Mouse (Mus musculus) forebrain, embryonic 16.5 days (tissue): Measurements from ENCODE around the gene Samt4. TPM values are rescaled to one million over a fixed set of nuclear protein-coding genes. Genes with fewer than 3 reads are reported as not detected.
"Not testable (repeated sequence)": the region's sequence is repeated elsewhere in the genome, so short reads cannot be mapped to it uniquely, and the experiment has no call there.

Source experiments
- ATAC-seq: fragments of 200-750 bp; cut with Nextera tagmentation; 2 replicates; pipeline ENCODE4 v1.8.0; 2017; ENCODE audit warnings: mild to moderate bottlenecking, moderate library complexity
- H3K27ac ChIP-seq: fragments of 300-500 bp; sonication (generic); 2 replicates; pipeline ENCODE4 v1.5.1; 2014; ENCODE audit warnings: low read length, control low read depth
- H3K27me3 ChIP-seq: fragments of 300-500 bp; sonication (generic); replicated peaks from 2 replicates; pipeline ENCODE4 v1.6.1; 2014; ENCODE audit warnings: low read length; ENCODE audit not compliant: control insufficient read depth, insufficient read depth
- H3K36me3 ChIP-seq: fragments of 300-500 bp; sonication (generic); 2 replicates; pipeline ENCODE4 v1.6.1; 2014; ENCODE audit not compliant: control insufficient read depth, insufficient read depth
- H3K4me1 ChIP-seq: fragments of 300-500 bp; sonication (generic); replicated peaks from 2 replicates; pipeline ENCODE4 v1.6.1; 2014; ENCODE audit warnings: low read length; ENCODE audit not compliant: control insufficient read depth, insufficient read depth
- H3K4me2 ChIP-seq: fragments of 300-500 bp; sonication (generic); 2 replicates; pipeline ENCODE4 v1.6.1; 2014; ENCODE audit warnings: mild to moderate bottlenecking, low read length, control low read depth
- H3K4me3 ChIP-seq: fragments of 300-500 bp; sonication (generic); replicated peaks from 2 replicates; pipeline ENCODE4 v1.5.1; 2014; ENCODE audit warnings: mild to moderate bottlenecking, low read length, control low read depth
- H3K9ac ChIP-seq: fragments of 300-500 bp; sonication (generic); replicated peaks from 2 replicates; pipeline ENCODE4 v1.6.1; 2014; ENCODE audit warnings: low read depth, low read length, control low read depth
- H3K9me3 ChIP-seq: fragments of 300-500 bp; sonication (generic); 2 replicates; pipeline ENCODE4 v1.6.1; 2016; ENCODE audit warnings: low read length; ENCODE audit not compliant: control insufficient read depth
- WGBS: fragments of 180-500 bp; shearing (Covaris S2); extraction: QIAGEN DNeasy Blood & Tissue Kit; methylation state at CpG from one replicate; pipeline ENCODE4 v1.1.7; 2014; 5-methylcytosine and 5-hydroxymethylcytosine counted together
- polyA plus RNA-seq: library from polyadenylated mRNA; unstranded; fragments of >200 nt; fragmentation: Nextera tagmentation; extraction: Ambion mirVana; gene quantifications from 2 replicates; pipeline ENCODE4 v1.2.1, GENCODE M21; 2015

The Samt4 gene
- not detected in 2 replicates for polyA plus RNA-seq

GRCm38 (mm10) chrX:154481702-154482101 is at the start of gene Samt4:
Gene Samt4 (plus strand): TSS chrX:154482002.
- Histone ChIP-seq H3K27ac (no peak within 1 kb of the TSS), H3K9ac (no peak within 1 kb of the TSS), H3K4me3 (no peak within 1 kb of the TSS), H3K4me1 (no peaks in the 10 kb centered on the region), H3K36me3 (no peaks in the 10 kb centered on the region), H3K9me3 (no peaks in the 10 kb centered on the region; the same call in 1 of the 2 replicates), H3K27me3 (no peaks in the 10 kb centered on the region), H3K4me2 (no peak within 1 kb of the TSS)
- no peak for ATAC-seq

DNA sequence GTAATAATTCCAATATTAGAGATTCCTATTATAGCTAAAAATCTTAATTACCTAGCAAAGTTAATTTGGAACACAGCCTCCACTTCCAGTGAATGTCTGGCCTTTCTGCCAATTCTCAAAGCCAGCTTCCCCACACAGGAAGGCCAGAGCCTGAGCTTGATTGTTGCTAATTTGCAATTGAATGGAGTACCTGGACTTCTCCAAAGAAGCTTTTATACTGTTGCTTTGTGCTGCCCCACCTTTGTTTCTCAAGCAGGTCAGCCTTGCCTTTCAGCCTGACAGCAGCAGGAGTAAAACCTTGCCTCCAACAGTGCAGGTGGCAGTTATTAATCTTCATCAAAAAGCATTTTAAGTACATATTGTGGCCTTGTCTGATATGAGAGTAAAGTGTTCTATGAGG is 38.1 kb upstream of the Samt4 start:
- H3K9ac ChIP-seq, H3K27ac ChIP-seq, ATAC-seq, H3K9me3 ChIP-seq, H3K4me3 ChIP-seq, H3K27me3 ChIP-seq, H3K4me1 ChIP-seq, H3K36me3 ChIP-seq, H3K4me2 ChIP-seq: not testable (repeated sequence)

GRCm38 (mm10) chrX:154468386-154468785 is 13.4 kb upstream of the Samt4 start:
- not testable (repeated sequence) for H3K4me3 ChIP-seq, H3K4me1 ChIP-seq, H3K27ac ChIP-seq, H3K27me3 ChIP-seq, H3K36me3 ChIP-seq, H3K9ac ChIP-seq, H3K4me2 ChIP-seq, ATAC-seq, H3K9me3 ChIP-seq
- 69% methylated on average over 3 of the region's 3 CpGs for WGBS

Other genes with a start within 250 kb of the Samt4 start
- gene 4930524N10Rik, start 138.6 kb upstream of the Samt4 start, polyA plus RNA-seq: not detected in 2 replicates
- not detected in 2 replicates for gene Samt2, start 97.4 kb downstream of the Samt4 start, polyA plus RNA-seq